Comparison of ENCODE assay signal across 8 mouse cellular contexts in genomic region chr7:75855028-75855427, GRCm38 (mm10). TPM values are rescaled to one million over a fixed set of nuclear protein-coding genes. Genes with fewer than 3 reads are reported as not detected.
DNase-seq lines count a peak whose midpoint lies in the region; ATAC-seq and TF ChIP-seq lines count a peak whose summit lies in the region.

No protein-coding gene starts in this region.

- no peaks in the 10 kb centered on the region for H3K27me3 ChIP-seq in liver, adult 2 months (ENCODE audit: control insufficient read depth, insufficient read depth, low read length)
- H3K27me3 ChIP-seq in embryonic facial prominence, embryonic 13.5 days: no peaks in the 10 kb centered on the region
- no peaks in the 10 kb centered on the region for H3K27me3 ChIP-seq in limb, embryonic 15.5 days
- H3K27me3 ChIP-seq in neural tube, embryonic 14.5 days (ENCODE audit: control insufficient read depth, insufficient read depth, low read length): no peaks in the 10 kb centered on the region

- TF ChIP-seq CTCF in liver, adult 2 months (IDR thresholded peaks at IDR 0.05; ENCODE audit: low read depth, low read length): no peak

- H3K9me3 ChIP-seq in embryonic facial prominence, embryonic 13.5 days: no peaks in the 10 kb centered on the region
- no peaks in the 10 kb centered on the region for H3K9me3 ChIP-seq in limb, embryonic 15.5 days
- H3K9me3 ChIP-seq in neural tube, embryonic 14.5 days (ENCODE audit: control insufficient read depth, low read length): no peaks in the 10 kb centered on the region

- no peaks in the 10 kb centered on the region for H3K36me3 ChIP-seq in liver, adult 2 months (ENCODE audit: control insufficient read depth, insufficient read depth, low read length)
- peaks cover 14% of the 10 kb centered on the region for H3K36me3 ChIP-seq in embryonic facial prominence, embryonic 13.5 days
- peaks cover 13% of the 10 kb centered on the region; the same call in 1 of the 2 replicates for H3K36me3 ChIP-seq in limb, embryonic 15.5 days
- no peaks in the 10 kb centered on the region; the same call in 1 of the 2 replicates for H3K36me3 ChIP-seq in neural tube, embryonic 14.5 days (ENCODE audit: control insufficient read depth, insufficient read depth, low read length)

- no peak overlapping the region for H3K4me3 ChIP-seq in liver, adult 2 months (ENCODE audit: insufficient read depth, low read depth, low read length)
- no peak overlapping the region for H3K4me3 ChIP-seq in embryonic facial prominence, embryonic 13.5 days
- no peak overlapping the region for H3K4me3 ChIP-seq in limb, embryonic 15.5 days
- H3K4me3 ChIP-seq in neural tube, embryonic 14.5 days (ENCODE audit: low read depth, low read length): no peak overlapping the region

- no peak overlapping the region for H3K4me2 ChIP-seq in embryonic facial prominence, embryonic 13.5 days
- no peak overlapping the region for H3K4me2 ChIP-seq in limb, embryonic 15.5 days
- no peak overlapping the region for H3K4me2 ChIP-seq in neural tube, embryonic 14.5 days (ENCODE audit: low read depth, low read length)

- H3K4me1 ChIP-seq in liver, adult 2 months (ENCODE audit: control insufficient read depth, insufficient read depth, low read length): peaks cover 50% of the 10 kb centered on the region
- peaks cover 52% of the 10 kb centered on the region for H3K4me1 ChIP-seq in embryonic facial prominence, embryonic 13.5 days
- H3K4me1 ChIP-seq in limb, embryonic 15.5 days: peaks cover 39% of the 10 kb centered on the region
- H3K4me1 ChIP-seq in neural tube, embryonic 14.5 days (ENCODE audit: control insufficient read depth, insufficient read depth, low read length): peaks cover 37% of the 10 kb centered on the region

- H3K79me2 ChIP-seq in liver, adult 2 months (ENCODE audit: control insufficient read depth, insufficient read depth, low read length): peaks cover 31% of the 10 kb centered on the region; the same call in 1 of the 2 replicates

- H3K27ac ChIP-seq in liver, adult 2 months (replicated peaks; ENCODE audit: insufficient read depth, low read depth, low read length): peak overlapping the region; percentile 99
- peak overlapping the region; percentile 60; the same call in 1 of the 2 replicates for H3K27ac ChIP-seq in embryonic facial prominence, embryonic 13.5 days
- 0 out of 2 replicates have a peak overlapping the region, but pooled peaks have one; percentile 7 for H3K27ac ChIP-seq in limb, embryonic 15.5 days
- H3K27ac ChIP-seq in neural tube, embryonic 14.5 days (ENCODE audit: low read depth, low read length): peak overlapping the region; percentile 74

- no peak for ATAC-seq in embryonic facial prominence, embryonic 13.5 days (ENCODE audit: insufficient number of reproducible peaks, insufficient read depth, low FRiP score, low TSS enrichment, low read depth)
- ATAC-seq in limb, embryonic 15.5 days (ENCODE audit: insufficient number of reproducible peaks, low FRiP score, low TSS enrichment, low read depth): no peak
- no peak for ATAC-seq in neural tube, embryonic 14.5 days (ENCODE audit: low read depth)

- no peak overlapping the region for H3K9ac ChIP-seq in liver, adult 2 months (ENCODE audit: low read depth, low read length)
- peak overlapping the region; percentile 21; the same call in 1 of the 2 replicates for H3K9ac ChIP-seq in embryonic facial prominence, embryonic 13.5 days
- H3K9ac ChIP-seq in limb, embryonic 15.5 days: no peak overlapping the region
- no peak overlapping the region for H3K9ac ChIP-seq in neural tube, embryonic 14.5 days (replicated peaks; ENCODE audit: low read depth, low read length)

- 55% methylated on average over 6 of the region's 6 CpGs for WGBS in liver, adult 2 months
- WGBS in embryonic facial prominence, embryonic 13.5 days: 71% methylated on average over 6 of the region's 6 CpGs
- 75% methylated on average over 6 of the region's 6 CpGs for WGBS in limb, embryonic 15.5 days
- WGBS in neural tube, embryonic 14.5 days: 77% methylated on average over 6 of the region's 6 CpGs

- no peak for TF ChIP-seq POLR2A in liver, adult 2 months (IDR thresholded peaks at IDR 0.05; ENCODE audit: extremely low read depth, insufficient read depth, low read length)

- DNase-seq in liver, adult 2 months (ENCODE audit: extremely low read depth, low read depth, low spot score): no peak
- DNase-seq in liver: no peak
- no peak for DNase-seq in embryo, embryonic 11 days
- no peak for DNase-seq in c-Kit-positive CD71-positive TER-119-positive erythroid progenitor cells, embryonic 14.5 days (ENCODE audit: low spot score)
- no peak for DNase-seq in heart, postnatal 4 days

RNA-seq across cellular contexts. Expression of gene Klhl25, which starts 6.9 kb away (rescaled TPM):
- total RNA-seq in liver, adult 2 months (2014; rRNA removed): 10.9 and 12.0 TPM in 2 replicates
- 20.0 and 27.9 TPM in 2 replicates for polyA plus RNA-seq in liver, adult 2 months (2012; rRNA removed)
- polyA plus RNA-seq in embryonic facial prominence, embryonic 13.5 days (2015; fragmentation: Nextera tagmentation; extraction: Ambion mirVana): 21.2 and 24.6 TPM in 2 replicates
- polyA plus RNA-seq in limb, embryonic 15.5 days (2015; fragmentation: Nextera tagmentation; extraction: Ambion mirVana): 19.8 and 20.4 TPM in 2 replicates
- polyA plus RNA-seq in neural tube, embryonic 14.5 days (2014; fragmentation: Nextera tagmentation; extraction: Ambion mirVana): 22.1 and 23.3 TPM in 2 replicates
- total RNA-seq in heart, postnatal 4 days (2021): 10 to 100 TPM in 1 of 2 experiments, 1 to 10 TPM in 1; 9.6 to 12.2 TPM

Comparison
In these comparisons a context has a peak if more than half of its experiments do, and no peak if none do; other contexts are left out.
1. H3K27ac ChIP-seq: peak in every context shown above with its lines; median percentile 99 in liver, adult 2 months; 74 in neural tube, embryonic 14.5 days; 60 in embryonic facial prominence, embryonic 13.5 days; 7 in limb, embryonic 15.5 days.